Mouse (Mus musculus): ENCODE measurements around the gene Dusp15. TPM values are rescaled to one million over a fixed set of nuclear protein-coding genes. Genes with fewer than 3 reads are reported as not detected.

The Dusp15 gene
- polyA plus RNA-seq, 1 experiment from 2014 or later, result 7.3 TPM

DNA sequence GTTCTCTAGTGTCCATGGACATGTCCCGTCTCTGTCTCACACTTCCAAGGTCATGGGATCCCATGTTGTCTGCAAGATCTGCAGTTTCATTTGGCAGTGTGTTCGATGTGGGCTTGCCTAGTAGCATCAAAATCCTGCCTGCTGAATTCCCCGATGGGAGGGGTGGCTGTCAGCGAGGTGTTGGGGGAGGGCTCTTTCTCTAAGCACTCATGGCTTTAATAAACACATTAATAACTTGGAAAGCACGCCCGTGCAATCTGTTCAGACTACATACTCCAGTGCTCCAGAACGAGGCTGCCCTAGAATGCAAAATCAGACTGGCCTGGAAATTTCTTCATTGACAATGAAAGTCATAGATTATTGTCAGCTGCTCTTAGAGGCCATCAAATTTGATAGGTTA, 4.4 kb downstream of the Dusp15 start:
- peaks cover 40% of the 10 kb centered on the region for H3K27me3 ChIP-seq
- H3K4me2 ChIP-seq (replicated peaks), result no peak overlapping the region
- WGBS, result 50% methylated on average over 7 of the region's 7 CpGs
- no peak overlapping the region for H3K9ac ChIP-seq (replicated peaks)
- peaks cover 40% of the 10 kb centered on the region for H3K4me1 ChIP-seq
- ATAC-seq (replicated peaks), result 0 out of 2 replicates have a peak, but pooled peaks have one; percentile 21
- H3K36me3 ChIP-seq, result no peaks in the 10 kb centered on the region
- H3K27ac ChIP-seq (replicated peaks), result peak overlapping the region; percentile 69
- H3K9me3 ChIP-seq, result no peaks in the 10 kb centered on the region
- H3K4me3 ChIP-seq, result no peak overlapping the region

DNA sequence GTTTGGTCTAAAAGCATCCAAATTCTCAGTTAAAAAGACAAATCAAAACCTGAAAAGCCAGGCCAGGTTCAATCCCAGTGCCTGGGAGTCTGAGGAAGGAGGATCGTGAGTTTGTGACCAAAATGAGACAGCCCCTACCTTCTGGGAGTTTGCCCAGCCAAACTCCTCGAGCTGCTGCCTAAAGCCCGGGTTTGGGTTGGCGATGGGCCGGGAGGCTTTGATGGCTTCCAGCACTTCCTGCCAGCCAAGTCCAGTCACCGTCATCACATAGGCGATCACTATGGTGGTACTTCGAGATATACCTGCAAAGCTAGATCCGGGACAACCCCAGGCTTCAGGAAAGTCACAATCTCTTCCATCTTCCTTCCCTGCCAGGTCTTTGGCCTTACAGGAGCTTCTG, 7.5 kb downstream of the Dusp15 start:
- 60% methylated on average over 9 of the region's 9 CpGs for WGBS
- Histone ChIP-seq H3K4me2 (replicated peaks) (no peak overlapping the region), H3K9ac (replicated peaks) (no peak overlapping the region), H3K9me3 (no peaks in the 10 kb centered on the region), H3K36me3 (no peaks in the 10 kb centered on the region), H3K4me3 (no peak overlapping the region), H3K27me3 (peaks cover 56% of the 10 kb centered on the region), H3K27ac (replicated peaks) (no peak overlapping the region), H3K4me1 (peaks cover 24% of the 10 kb centered on the region)
- no peak for ATAC-seq (replicated peaks)

DNA sequence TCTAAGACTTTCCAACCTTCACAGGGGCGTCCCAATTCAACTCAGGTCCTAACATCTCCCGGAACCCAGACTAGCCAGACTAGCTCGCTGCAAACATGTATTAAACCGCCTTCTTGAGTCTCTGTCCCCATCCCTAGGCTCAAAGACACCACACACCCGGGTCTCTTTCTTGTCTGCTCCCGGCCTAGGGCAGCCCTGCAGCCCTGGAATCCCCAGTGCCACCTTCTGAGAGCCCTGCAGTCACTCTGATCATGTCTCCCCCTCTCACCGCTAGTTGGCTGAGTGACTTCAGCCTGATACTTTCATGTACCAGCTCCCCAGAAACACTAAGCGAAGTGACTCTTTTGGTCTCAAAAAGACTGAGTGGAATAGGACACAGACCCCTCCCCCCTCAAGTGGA, 7.9 kb downstream of the Dusp15 start:
- no peak for ATAC-seq (replicated peaks)
- H3K36me3 ChIP-seq, result no peaks in the 10 kb centered on the region
- WGBS, result 6% methylated on average over 8 of the region's 8 CpGs
- H3K4me2 ChIP-seq (replicated peaks), result peak overlapping the region; percentile 86
- H3K4me1 ChIP-seq, result peaks cover 23% of the 10 kb centered on the region
- no peaks in the 10 kb centered on the region for H3K9me3 ChIP-seq
- H3K9ac ChIP-seq (replicated peaks), result peak overlapping the region; percentile 27; the same call in 1 of the 2 replicates
- peak overlapping the region; percentile 43 for H3K4me3 ChIP-seq
- no peak overlapping the region for H3K27ac ChIP-seq (replicated peaks)
- H3K27me3 ChIP-seq, result peaks cover 56% of the 10 kb centered on the region

DNA sequence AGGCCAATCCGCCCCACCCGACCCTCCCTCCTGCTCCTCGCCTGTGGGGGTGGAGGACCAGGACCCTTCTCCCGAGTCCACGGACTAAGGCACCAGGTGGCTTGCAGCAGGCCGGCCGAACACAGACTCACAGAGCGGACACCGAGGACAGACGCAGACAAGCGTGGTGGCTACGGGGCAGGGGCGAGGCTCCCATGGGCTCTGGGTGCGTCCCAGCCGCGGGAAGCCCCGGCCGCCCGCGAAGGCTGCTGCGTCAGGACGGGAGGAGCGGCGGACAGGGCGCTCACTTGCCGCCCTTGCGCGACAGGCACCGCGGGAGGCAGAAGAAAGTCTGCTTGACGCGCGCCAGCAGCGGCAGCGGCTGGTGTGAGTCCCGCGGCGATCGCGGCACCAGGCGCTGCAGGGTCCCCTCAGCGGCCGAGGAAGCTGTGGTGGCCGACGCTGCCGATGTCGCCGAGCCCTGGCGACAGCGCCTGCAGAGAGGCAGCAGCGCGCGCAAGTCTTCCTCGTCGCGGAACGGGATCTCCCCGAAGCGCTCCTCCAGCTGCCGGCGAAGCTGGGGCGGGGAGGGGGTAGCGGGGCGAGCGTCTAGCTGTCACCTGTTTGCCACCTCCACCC, 8.5 kb downstream of the Dusp15 start:
- peak overlapping the region; percentile 86 for H3K4me2 ChIP-seq (replicated peaks)
- H3K4me3 ChIP-seq, result peak overlapping the region; percentile 43
- no peaks in the 10 kb centered on the region for H3K36me3 ChIP-seq
- H3K27ac ChIP-seq (replicated peaks), result no peak overlapping the region
- H3K4me1 ChIP-seq, result peaks cover 21% of the 10 kb centered on the region
- peaks cover 56% of the 10 kb centered on the region for H3K27me3 ChIP-seq
- under 1% methylated on average over 63 of the region's 65 CpGs for WGBS
- no peaks in the 10 kb centered on the region for H3K9me3 ChIP-seq
- no peak for ATAC-seq (replicated peaks)
- peak overlapping the region; percentile 27 for H3K9ac ChIP-seq (replicated peaks)

DNA sequence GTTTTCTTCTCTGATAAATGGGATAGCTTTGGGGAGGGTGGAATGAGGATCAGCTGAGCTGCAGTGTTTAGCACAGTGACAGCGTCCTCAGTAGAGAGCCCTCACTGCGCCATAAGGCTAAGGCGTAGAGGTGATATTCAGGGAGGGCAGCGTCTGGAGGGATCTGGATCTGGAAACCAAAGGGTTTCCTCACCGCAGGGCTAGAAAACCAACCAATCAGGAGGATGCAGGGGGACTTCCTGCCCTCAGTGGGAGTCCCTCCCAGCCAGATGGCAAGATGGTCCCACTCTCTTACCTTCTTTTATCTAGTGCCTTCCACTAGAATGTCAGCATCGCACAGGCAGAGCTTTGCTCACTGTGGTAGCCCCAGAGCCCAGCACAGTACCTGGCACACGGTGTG, 9.7 kb downstream of the Dusp15 start:
- ATAC-seq (replicated peaks), result no peak
- Histone ChIP-seq H3K4me2 (replicated peaks) (no peak overlapping the region), H3K27me3 (peaks cover 56% of the 10 kb centered on the region), H3K4me1 (peaks cover 11% of the 10 kb centered on the region), H3K27ac (replicated peaks) (no peak overlapping the region), H3K9me3 (no peaks in the 10 kb centered on the region), H3K9ac (replicated peaks) (no peak overlapping the region), H3K36me3 (no peaks in the 10 kb centered on the region), H3K4me3 (no peak overlapping the region)
- 39% methylated on average over 7 of the region's 7 CpGs for WGBS

DNA sequence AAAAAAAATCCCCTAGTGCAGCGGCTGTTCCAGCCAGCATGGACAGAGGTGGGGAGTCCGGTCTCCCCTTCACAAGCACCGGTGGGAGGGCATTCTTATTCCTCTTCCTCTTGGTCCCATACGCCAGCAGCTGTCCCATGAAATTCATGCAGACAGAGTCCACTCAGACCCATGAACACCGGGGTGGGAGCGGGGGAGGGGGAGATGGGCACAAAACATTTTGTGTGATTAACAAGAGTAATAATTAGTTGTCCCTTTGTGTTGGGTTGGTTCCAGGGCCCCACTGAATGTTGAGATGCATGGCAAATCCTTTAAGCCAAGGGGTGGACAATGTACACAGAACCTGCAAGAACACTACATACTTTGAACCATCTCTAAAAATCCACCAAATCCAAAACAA, 10.4 kb downstream of the Dusp15 start:
- Histone ChIP-seq H3K9ac (replicated peaks) (no peak overlapping the region), H3K36me3 (no peaks in the 10 kb centered on the region), H3K27me3 (peaks cover 60% of the 10 kb centered on the region), H3K4me1 (peaks cover 11% of the 10 kb centered on the region), H3K9me3 (no peaks in the 10 kb centered on the region), H3K4me3 (no peak overlapping the region), H3K27ac (replicated peaks) (no peak overlapping the region), H3K4me2 (replicated peaks) (no peak overlapping the region)
- no peak for ATAC-seq (replicated peaks)
- 75% methylated on average over 6 of the region's 6 CpGs for WGBS

DNA sequence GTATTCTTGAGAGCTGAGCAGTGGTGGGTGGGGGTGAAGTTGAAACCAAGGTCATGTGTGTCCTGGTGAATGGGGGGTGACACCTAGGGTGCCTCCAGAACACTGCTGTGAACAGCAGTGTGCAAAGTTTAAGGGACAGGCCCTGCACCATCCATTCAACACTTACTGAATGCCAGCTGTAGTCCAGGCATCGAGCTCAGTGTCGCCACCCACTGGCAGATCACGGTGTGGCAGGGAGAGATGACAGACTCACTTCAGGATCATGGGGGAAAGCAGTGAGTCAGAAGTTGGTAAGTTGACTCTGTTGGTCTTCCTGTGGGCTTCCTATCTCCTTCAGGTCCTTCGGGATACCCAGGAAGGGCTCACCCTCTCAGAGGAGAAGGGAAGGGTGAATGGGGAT, 11.7 kb downstream of the Dusp15 start:
- peaks cover 52% of the 10 kb centered on the region for H3K27me3 ChIP-seq
- no peak for ATAC-seq (replicated peaks)

DNA sequence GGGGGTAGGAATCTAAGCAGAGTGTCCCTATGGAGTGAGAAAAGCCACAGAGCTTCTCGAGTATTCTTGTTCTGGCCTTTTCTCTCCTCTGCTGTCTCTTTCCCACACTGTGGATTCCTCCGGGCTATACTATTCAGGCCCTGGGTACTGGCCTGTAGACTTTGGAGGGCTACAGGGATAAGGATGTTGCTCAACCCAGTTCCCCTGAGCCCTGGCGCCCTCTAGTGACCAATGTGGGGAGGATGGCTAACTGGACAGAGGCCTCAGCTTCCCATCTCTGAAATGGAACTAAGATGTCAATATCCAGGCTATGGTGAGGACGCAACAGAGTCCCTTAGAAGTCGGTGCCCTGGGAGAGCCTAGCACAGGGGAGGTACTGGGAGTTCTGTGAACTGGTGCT, 17.9 kb downstream of the Dusp15 start:
- Histone ChIP-seq H3K9me3 (no peaks in the 10 kb centered on the region), H3K4me3 (no peak overlapping the region), H3K36me3 (no peaks in the 10 kb centered on the region), H3K4me2 (replicated peaks) (no peak overlapping the region), H3K4me1 (no peaks in the 10 kb centered on the region), H3K27me3 (peaks cover 3% of the 10 kb centered on the region; the same call in 1 of the 2 replicates), H3K27ac (replicated peaks) (no peak overlapping the region), H3K9ac (replicated peaks) (no peak overlapping the region)
- WGBS, result 32% methylated on average over 5 of the region's 5 CpGs
- no peak for ATAC-seq (replicated peaks)

More for the DNA sequence above, 11.7 kb downstream of the Dusp15 start:
- Histone ChIP-seq H3K27ac (replicated peaks) (no peak overlapping the region), H3K4me1 (peaks cover 11% of the 10 kb centered on the region), H3K4me2 (replicated peaks) (no peak overlapping the region), H3K36me3 (no peaks in the 10 kb centered on the region), H3K9me3 (no peaks in the 10 kb centered on the region), H3K9ac (replicated peaks) (no peak overlapping the region), H3K4me3 (no peak overlapping the region)
- 11% methylated on average over 4 of the region's 4 CpGs for WGBS

DNA sequence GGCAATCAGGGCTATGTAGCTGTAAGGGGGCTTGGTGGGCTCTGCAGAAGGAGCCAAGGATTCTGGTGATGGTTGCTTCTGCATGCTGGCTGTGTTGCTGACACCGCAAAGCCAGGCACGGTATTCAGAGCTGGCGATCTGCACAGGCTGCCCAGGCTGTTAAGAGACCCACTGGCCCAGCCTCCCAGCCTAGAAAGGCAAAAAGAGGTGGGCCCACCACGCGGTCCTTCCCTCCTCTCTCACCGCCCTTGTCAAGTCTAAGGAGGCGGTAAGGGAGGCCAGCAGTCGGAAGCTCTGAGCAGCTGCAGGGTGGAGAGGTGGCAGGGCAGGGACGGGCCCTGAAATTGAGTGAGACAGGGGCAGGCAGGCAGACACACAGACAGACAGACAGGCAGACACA, 18.4 kb downstream of the Dusp15 start, which contains the start of gene Foxs1:
Gene Foxs1, minus strand, starts transcription at position 161 of the 400 bp plus-strand sequence.
- H3K4me2 ChIP-seq (replicated peaks), result no peak within 1 kb of the TSS
- 41% methylated on average over 9 of the region's 9 CpGs for WGBS
- no peak for ATAC-seq (replicated peaks)
- peaks cover 3% of the 10 kb centered on the region; the same call in 1 of the 2 replicates for H3K27me3 ChIP-seq
- no peaks in the 10 kb centered on the region for H3K9me3 ChIP-seq
- H3K36me3 ChIP-seq, result no peaks in the 10 kb centered on the region
- H3K4me3 ChIP-seq, result no peak within 1 kb of the TSS
- H3K27ac ChIP-seq (replicated peaks), result no peak within 1 kb of the TSS
- no peak within 1 kb of the TSS for H3K9ac ChIP-seq (replicated peaks)
- H3K4me1 ChIP-seq, result no peaks in the 10 kb centered on the region

DNA sequence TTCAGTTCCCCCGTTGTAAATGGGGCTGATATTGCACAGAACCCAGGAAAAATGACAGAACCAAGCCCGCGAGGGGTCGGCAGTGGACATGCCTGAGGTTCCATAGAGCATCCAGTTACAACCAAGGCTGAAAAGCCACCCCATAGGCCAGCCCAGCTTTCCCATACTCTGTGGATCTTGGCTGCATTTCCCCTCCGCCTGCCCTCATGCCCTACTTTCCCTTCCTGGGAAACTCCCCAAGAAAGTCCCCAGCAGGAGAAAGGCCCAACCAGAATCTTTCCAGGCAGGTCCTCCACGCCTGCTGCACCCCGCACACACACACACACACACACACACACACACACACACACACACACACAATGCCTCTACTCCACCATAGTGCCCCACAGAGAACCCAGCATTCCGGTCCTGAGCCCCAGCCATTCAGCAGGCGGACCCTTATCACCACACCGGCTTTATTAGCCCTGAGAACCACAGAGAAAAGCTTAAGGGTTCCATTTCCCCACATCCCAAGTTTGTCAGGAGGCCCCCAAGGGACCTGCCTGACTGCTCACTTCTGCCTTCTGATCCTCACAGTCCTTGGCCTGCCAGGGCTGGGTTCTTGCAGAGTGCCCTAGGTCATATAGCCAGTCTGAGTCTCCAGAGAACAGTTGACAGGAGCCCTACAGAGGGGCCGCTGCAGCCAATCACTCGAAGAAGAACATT, 19.9 kb downstream of the Dusp15 start:
- Histone ChIP-seq H3K9ac (replicated peaks) (no peak overlapping the region), H3K4me2 (replicated peaks) (no peak overlapping the region), H3K4me3 (no peak overlapping the region), H3K9me3 (no peaks in the 10 kb centered on the region), H3K4me1 (no peaks in the 10 kb centered on the region), H3K36me3 (no peaks in the 10 kb centered on the region), H3K27ac (replicated peaks) (no peak overlapping the region), H3K27me3 (peaks cover 3% of the 10 kb centered on the region; the same call in 1 of the 2 replicates)
- no peak for ATAC-seq (replicated peaks)
- 76% methylated on average over 12 of the region's 12 CpGs for WGBS

DNA sequence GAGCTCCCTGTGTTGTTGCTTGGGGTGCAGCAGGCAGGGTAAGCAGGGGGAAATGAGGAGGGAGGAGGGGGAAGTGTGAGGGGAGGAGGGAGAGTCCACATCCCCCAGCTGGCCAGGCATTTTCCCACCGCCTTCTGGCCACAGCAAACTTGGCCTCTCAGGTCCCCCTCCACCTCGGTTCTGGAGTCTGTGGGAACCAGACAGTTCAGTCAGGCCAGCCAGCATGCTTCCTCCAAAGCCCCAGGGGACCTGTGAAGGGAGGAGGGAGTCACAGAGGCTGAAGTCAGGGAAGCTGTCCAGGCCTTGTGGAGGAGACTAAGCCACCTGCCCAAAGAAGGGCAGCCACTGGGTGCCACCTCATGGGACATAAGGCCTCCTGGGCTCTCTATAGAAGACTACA, 21.2 kb downstream of the Dusp15 start:
- H3K9me3 ChIP-seq, result no peaks in the 10 kb centered on the region
- H3K36me3 ChIP-seq, result no peaks in the 10 kb centered on the region
- H3K9ac ChIP-seq (replicated peaks), result no peak overlapping the region
- no peaks in the 10 kb centered on the region for H3K4me1 ChIP-seq
- H3K4me3 ChIP-seq, result no peak overlapping the region
- no peak for ATAC-seq (replicated peaks)
- H3K4me2 ChIP-seq (replicated peaks), result no peak overlapping the region
- WGBS, result 43% methylated on average over 2 of the region's 2 CpGs
- no peaks in the 10 kb centered on the region for H3K27me3 ChIP-seq
- no peak overlapping the region for H3K27ac ChIP-seq (replicated peaks)

DNA sequence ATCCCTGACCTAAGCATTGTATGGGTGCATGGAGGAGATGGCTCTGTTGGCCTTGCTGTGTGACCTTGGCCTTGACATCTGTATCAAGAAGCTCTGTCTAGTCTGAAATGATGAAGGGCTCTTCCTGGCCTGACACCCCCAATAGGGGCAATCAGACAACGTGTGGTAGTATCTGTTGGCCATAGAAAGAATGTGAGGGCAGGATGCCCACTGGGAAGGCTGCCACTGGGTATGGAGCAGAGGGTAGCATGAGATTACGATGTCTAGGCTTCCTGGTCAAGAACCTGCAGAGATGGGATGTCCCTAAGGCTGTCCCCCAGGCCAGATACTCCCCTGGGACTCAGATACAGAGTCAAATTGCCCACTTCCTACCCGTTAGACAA, 22.5 kb downstream of the Dusp15 start:
- H3K9me3 ChIP-seq, result no peaks in the 10 kb centered on the region
- no peak overlapping the region for H3K4me2 ChIP-seq (replicated peaks)
- H3K9ac ChIP-seq (replicated peaks), result no peak overlapping the region
- no peaks in the 10 kb centered on the region for H3K4me1 ChIP-seq
- no peaks in the 10 kb centered on the region for H3K27me3 ChIP-seq
- no peak overlapping the region for H3K4me3 ChIP-seq
- no peak for ATAC-seq (replicated peaks)
- WGBS, result 65% methylated on average over 3 of the region's 3 CpGs
- H3K36me3 ChIP-seq, result no peaks in the 10 kb centered on the region
- H3K27ac ChIP-seq (replicated peaks), result no peak overlapping the region

Measured in forebrain, embryonic 15.5 days (tissue).